Mouse (Mus musculus) neural tube, embryonic 14.5 days (tissue): ENCODE data around the gene Agpat1. TPM values are rescaled to one million over a fixed set of nuclear protein-coding genes. Genes with fewer than 3 reads are reported as not detected.

Experiments used
- ATAC-seq: fragments of 200-750 bp; cut with Nextera tagmentation; 2 replicates; pipeline ENCODE4 v1.8.0; 2017; ENCODE audit warnings: low read depth, mild to moderate bottlenecking, moderate TSS enrichment, moderate library complexity
- H3K27ac ChIP-seq: fragments of 300-500 bp; sonication (generic); 2 replicates; pipeline ENCODE4 v1.5.1; 2014; ENCODE audit warnings: low read depth, mild to moderate bottlenecking, control low read depth, low read length, moderate library complexity, mixed read lengths
- H3K27me3 ChIP-seq: fragments of 300-500 bp; sonication (generic); 2 replicates; pipeline ENCODE4 v1.6.1; 2014; ENCODE audit warnings: low read length; ENCODE audit not compliant: control insufficient read depth, insufficient read depth
- H3K36me3 ChIP-seq: fragments of 300-500 bp; sonication (generic); 2 replicates; pipeline ENCODE4 v1.6.1; 2014; ENCODE audit warnings: low read length, mixed read lengths; ENCODE audit not compliant: control insufficient read depth, insufficient read depth
- H3K4me1 ChIP-seq: fragments of 300-500 bp; sonication (generic); 2 replicates; pipeline ENCODE4 v1.6.1; 2014; ENCODE audit warnings: low read length; ENCODE audit not compliant: control insufficient read depth, insufficient read depth
- H3K4me2 ChIP-seq: fragments of 300-500 bp; sonication (generic); 2 replicates; pipeline ENCODE4 v1.6.1; 2014; ENCODE audit warnings: mild to moderate bottlenecking, low read depth, low read length, control low read depth
- H3K4me3 ChIP-seq: fragments of 300-500 bp; sonication (generic); 2 replicates; pipeline ENCODE4 v1.5.1; 2014; ENCODE audit warnings: low read depth, low read length, control low read depth, mixed read lengths
- H3K9ac ChIP-seq: fragments of 300-500 bp; sonication (generic); replicated peaks from 2 replicates; pipeline ENCODE4 v1.6.1; 2014; ENCODE audit warnings: low read depth, mild to moderate bottlenecking, control low read depth, low read length, mixed read lengths
- H3K9me3 ChIP-seq: fragments of 300-500 bp; sonication (generic); 2 replicates; pipeline ENCODE4 v1.6.1; 2016; ENCODE audit warnings: low read length; ENCODE audit not compliant: control insufficient read depth
- WGBS: fragments of 180-500 bp; shearing (Covaris S2); extraction: QIAGEN DNeasy Blood & Tissue Kit; methylation state at CpG from one replicate; pipeline ENCODE4 v1.1.7; 2014; 5-methylcytosine and 5-hydroxymethylcytosine counted together
- polyA plus RNA-seq: library from polyadenylated mRNA; unstranded; fragments of >200 nt; fragmentation: Nextera tagmentation; extraction: Ambion mirVana; gene quantifications from 2 replicates; pipeline ENCODE4 v1.2.1, GENCODE M21; 2014

Agpat1 gene
- polyA plus RNA-seq, 1 experiment from 2014 or later: 108 TPM

DNA sequence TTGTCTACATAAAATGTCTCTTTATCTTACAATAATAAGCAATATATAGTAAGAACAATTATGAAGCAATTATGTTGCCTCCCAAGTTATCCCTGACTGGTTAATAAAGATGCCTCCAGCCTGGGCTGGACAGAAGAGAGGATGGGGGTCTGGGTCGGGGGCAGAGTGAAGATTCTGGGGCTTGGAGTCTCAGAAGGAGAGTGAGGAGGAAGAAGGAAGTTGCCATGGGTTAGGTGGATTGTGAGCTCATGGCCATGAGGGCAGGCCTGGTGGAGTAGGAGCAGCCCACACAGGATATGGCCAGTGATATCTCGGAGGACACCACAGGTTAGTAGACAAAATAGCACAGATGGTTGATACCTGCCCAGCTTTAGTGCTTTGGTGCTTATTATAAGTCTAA, 54.1 kb downstream of the Agpat1 start:
- H3K4me3 ChIP-seq: no peak overlapping the region
- H3K4me2 ChIP-seq: no peak overlapping the region
- no peaks in the 10 kb centered on the region for H3K4me1 ChIP-seq
- peaks cover 7% of the 10 kb centered on the region; the same call in 1 of the 2 replicates for H3K27me3 ChIP-seq
- no peak overlapping the region for H3K27ac ChIP-seq
- no peaks in the 10 kb centered on the region for H3K9me3 ChIP-seq
- peaks cover 6% of the 10 kb centered on the region for H3K36me3 ChIP-seq
- no peak overlapping the region for H3K9ac ChIP-seq
- whole genome bisulfite sequencing: 85% methylated on average over 2 of the region's 2 CpGs
- ATAC-seq: no peak

DNA sequence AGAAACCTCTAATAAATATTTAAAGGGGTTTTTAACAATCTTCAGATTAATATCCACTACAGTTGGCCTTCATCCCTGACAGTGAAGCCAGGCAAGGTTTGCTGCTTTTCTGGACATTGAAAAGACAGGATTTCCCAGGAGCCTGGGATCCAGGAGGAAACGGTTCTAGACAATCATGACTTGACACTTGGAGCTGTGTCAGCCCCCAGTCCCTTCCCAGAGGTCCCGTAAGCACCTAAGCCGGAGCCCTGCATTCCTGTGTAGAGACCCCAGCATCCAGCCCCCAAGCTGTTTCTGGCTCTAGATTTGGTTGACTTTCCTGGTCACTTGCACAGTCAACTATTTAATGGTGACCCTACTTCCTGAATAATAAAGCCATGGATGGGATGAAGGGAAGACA, 54.5 kb downstream of the Agpat1 start:
- H3K9me3 ChIP-seq: no peaks in the 10 kb centered on the region
- no peak overlapping the region for H3K4me2 ChIP-seq
- no peak for ATAC-seq
- WGBS: 80% methylated on average over 3 of the region's 3 CpGs
- H3K4me3 ChIP-seq: no peak overlapping the region
- peaks cover 5% of the 10 kb centered on the region; the same call in 1 of the 2 replicates for H3K36me3 ChIP-seq
- no peaks in the 10 kb centered on the region for H3K4me1 ChIP-seq
- peaks cover 7% of the 10 kb centered on the region; the same call in 1 of the 2 replicates for H3K27me3 ChIP-seq
- no peak overlapping the region for H3K9ac ChIP-seq
- H3K27ac ChIP-seq: no peak overlapping the region

DNA sequence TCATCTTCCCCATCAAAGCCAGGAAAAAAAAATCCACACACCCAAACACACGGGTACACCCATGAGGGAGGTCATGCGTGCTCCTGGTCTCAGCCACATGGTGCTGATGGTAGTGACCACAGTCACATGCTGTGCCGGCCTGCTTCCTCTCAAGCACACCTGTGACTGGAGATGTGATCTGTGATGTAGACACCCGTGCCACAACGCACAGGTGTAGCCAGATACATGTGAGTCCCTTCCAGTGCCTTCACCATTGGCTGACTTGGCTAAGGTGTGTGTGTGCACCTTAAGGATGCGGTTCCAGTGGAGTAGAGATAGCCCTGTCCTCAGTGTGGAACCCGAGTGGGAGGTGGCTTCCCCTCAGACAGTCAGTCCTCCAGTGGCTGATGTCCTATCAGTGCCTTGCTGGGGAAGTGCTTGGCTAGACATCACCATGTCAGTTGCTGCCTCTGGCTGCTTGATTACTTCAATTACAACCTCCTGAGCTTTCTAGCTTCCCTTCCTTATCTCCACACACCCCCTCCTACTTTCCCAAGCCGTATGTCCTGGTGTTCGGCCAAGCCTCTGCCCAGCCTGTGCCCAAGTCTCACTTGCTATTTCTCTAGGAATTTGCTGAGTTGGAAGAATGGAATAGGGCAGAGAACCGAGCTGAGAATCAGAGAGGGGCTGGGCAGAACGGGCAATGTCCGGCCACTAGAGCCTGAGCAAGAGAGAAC, 55.3 kb downstream of the Agpat1 start:
- Histone ChIP-seq H3K4me2 (no peak overlapping the region), H3K9ac (no peak overlapping the region), H3K36me3 (peaks cover 4% of the 10 kb centered on the region; the same call in 1 of the 2 replicates), H3K27me3 (peaks cover 7% of the 10 kb centered on the region; the same call in 1 of the 2 replicates), H3K4me3 (no peak overlapping the region), H3K9me3 (no peaks in the 10 kb centered on the region), H3K27ac (no peak overlapping the region), H3K4me1 (no peaks in the 10 kb centered on the region)
- ATAC-seq: no peak
- 67% methylated on average over 12 of the region's 12 CpGs for WGBS

DNA sequence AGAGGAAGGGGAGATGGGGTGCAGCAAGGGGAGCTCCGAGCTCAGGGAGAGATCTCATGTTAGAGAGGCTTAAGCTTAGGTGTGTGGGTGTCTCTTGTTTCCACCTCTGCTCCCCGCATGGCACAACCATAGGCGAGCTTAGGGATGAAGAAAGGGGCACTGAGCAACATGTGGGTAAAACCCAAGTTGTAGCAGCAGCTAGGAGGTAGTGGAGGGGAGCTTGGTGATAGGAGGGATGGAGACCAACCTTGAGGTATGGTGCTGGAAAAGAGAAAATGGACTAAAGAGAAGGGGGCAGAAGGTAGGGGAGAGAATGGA, 55.8 kb downstream of the Agpat1 start:
- H3K4me1 ChIP-seq: no peaks in the 10 kb centered on the region
- WGBS: 74% methylated on average over 3 of the region's 3 CpGs

DNA sequence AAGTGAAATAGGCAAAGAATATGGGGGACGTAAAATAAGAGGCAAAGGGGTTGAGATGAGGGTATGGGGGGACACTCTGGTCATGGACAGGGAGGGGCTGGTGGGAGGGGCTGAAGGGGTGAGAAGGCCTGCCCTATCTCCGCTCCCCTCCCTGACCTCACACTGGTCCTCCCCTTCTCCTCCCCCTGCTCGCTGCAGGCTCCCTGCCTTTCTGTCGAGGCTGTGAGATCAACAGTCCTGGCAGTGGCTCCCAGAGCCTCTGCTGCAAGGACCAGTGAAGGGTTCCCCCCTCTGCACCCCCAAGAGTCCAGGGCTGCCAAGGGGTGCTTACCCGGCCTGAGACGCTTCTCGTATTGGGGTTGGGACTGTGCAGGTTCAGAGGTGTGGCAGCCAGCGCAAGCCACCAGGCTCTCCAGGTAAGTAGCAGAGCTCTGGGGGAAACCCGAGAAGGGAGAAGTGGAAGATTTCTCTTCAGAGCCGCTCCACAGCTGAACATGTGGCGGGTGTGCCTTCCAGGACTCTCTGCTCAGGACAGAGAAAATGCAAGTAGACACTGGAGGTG, 56.3 kb downstream of the Agpat1 start:
- ATAC-seq: no peak
- H3K4me1 ChIP-seq: no peaks in the 10 kb centered on the region
- peaks cover 7% of the 10 kb centered on the region; the same call in 1 of the 2 replicates for H3K27me3 ChIP-seq
- no peaks in the 10 kb centered on the region for H3K36me3 ChIP-seq
- no peak overlapping the region for H3K4me2 ChIP-seq
- H3K4me3 ChIP-seq: no peak overlapping the region
- H3K27ac ChIP-seq: no peak overlapping the region
- H3K9me3 ChIP-seq: no peaks in the 10 kb centered on the region
- H3K9ac ChIP-seq: no peak overlapping the region
- whole genome bisulfite sequencing: 53% methylated on average over 9 of the region's 11 CpGs

More for the DNA sequence above, 55.8 kb downstream of the Agpat1 start:
- Histone ChIP-seq H3K27me3 (peaks cover 7% of the 10 kb centered on the region; the same call in 1 of the 2 replicates), H3K36me3 (no peaks in the 10 kb centered on the region), H3K4me2 (no peak overlapping the region), H3K27ac (no peak overlapping the region), H3K4me3 (no peak overlapping the region), H3K9ac (no peak overlapping the region), H3K9me3 (no peaks in the 10 kb centered on the region)
- ATAC-seq: no peak

DNA sequence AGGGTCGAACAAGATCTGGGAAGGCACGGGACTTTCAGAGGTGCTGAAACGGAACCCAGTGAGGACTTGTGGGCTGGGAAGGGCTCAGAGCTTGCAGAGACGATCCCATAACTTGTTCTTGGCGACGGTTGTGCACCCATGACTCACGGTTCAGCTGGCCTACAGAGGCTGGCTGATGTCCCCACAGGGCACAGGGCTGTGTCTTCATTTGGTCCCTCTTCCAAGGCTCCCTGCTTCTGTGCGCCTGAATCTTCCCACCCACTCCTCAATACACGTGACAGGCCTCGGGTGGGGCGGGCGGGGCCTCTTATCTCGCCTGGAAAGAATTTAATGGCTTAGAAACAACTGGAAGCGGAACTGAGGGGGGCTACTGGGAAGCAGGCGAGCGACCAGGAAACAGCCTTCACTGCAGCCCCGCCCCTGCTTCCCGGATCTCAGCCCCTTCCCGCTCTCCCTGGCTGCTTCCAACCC, 57.1 kb downstream of the Agpat1 start:
- no peak for ATAC-seq
- WGBS: 11% methylated on average over 19 of the region's 19 CpGs
- peaks cover 7% of the 10 kb centered on the region; the same call in 1 of the 2 replicates for H3K27me3 ChIP-seq

DNA sequence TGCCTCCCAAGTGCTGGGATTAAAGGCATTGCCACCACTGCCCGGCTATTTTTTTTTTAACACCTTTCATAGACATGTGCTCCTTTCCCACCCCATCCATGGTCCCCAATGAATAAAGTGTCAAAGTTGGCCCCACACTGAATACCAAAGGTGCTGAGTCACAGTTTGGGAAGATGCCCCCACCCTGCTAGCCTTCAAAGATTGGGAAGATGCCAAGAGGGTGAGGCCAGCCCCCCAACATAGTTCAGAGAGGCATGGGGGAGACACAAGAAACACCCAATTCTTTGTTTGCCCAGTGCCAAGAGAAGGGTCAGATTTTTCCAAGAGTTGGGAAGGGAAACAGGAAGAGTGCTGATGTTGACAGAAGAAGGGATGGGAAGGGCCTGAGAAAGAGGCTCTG, 58.4 kb downstream of the Agpat1 start:
- Histone ChIP-seq H3K9ac (no peak overlapping the region), H3K27ac (no peak overlapping the region), H3K36me3 (no peaks in the 10 kb centered on the region), H3K4me3 (no peak overlapping the region), H3K9me3 (no peaks in the 10 kb centered on the region), H3K4me2 (no peak overlapping the region), H3K27me3 (peaks cover 7% of the 10 kb centered on the region; the same call in 1 of the 2 replicates), H3K4me1 (no peaks in the 10 kb centered on the region)
- ATAC-seq: no peak
- WGBS: 97% methylated on average over 1 of the region's 1 CpGs

More for the DNA sequence above, 57.1 kb downstream of the Agpat1 start:
- Histone ChIP-seq H3K4me3 (no peak overlapping the region), H3K4me2 (0 out of 2 replicates have a peak overlapping the region, but pooled peaks have one; percentile 14), H3K9me3 (no peaks in the 10 kb centered on the region), H3K9ac (no peak overlapping the region), H3K4me1 (no peaks in the 10 kb centered on the region), H3K27ac (no peak overlapping the region), H3K36me3 (no peaks in the 10 kb centered on the region)

DNA sequence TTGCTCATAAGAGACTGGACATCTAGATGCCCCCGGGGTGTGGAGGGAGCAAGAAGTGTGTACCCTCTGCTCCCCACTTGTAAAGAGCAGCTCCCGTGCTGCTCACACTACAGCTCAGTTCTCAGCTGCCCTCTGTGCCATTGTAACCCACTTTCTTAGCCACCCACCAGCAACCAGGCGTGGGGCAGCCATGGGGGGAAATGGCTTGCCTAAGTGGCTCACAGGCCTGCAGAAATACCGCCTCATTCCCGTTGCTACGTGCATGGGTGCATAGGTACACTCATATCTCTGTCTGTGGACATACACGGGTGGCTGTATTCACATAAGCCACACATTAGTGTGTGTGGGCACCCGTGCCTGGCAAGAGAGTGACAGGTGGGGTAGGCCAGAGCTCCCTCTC, 58.9 kb downstream of the Agpat1 start:
- H3K27ac ChIP-seq: no peak overlapping the region
- H3K4me2 ChIP-seq: no peak overlapping the region
- no peaks in the 10 kb centered on the region for H3K9me3 ChIP-seq
- no peaks in the 10 kb centered on the region for H3K4me1 ChIP-seq
- H3K4me3 ChIP-seq: no peak overlapping the region
- H3K9ac ChIP-seq: no peak overlapping the region
- peaks cover 7% of the 10 kb centered on the region; the same call in 1 of the 2 replicates for H3K27me3 ChIP-seq
- no peaks in the 10 kb centered on the region for H3K36me3 ChIP-seq
- no peak for ATAC-seq
- WGBS: 85% methylated on average over 8 of the region's 8 CpGs
